Mouse (Mus musculus): ENCODE measurements around the gene Kcnk6.
"Not testable (repeated sequence)": the region's sequence is repeated elsewhere in the genome, so short reads cannot be mapped to it uniquely, and the experiment has no call there.

Kcnk6 gene

GRCm38 (mm10) chr7:29202577-29202976, 29.7 kb downstream of the Kcnk6 start:
- no peak for DNase-seq

GRCm38 (mm10) chr7:29194230-29194629, 38.1 kb downstream of the Kcnk6 start:
- not testable (repeated sequence) for DNase-seq

GRCm38 (mm10) chr7:29181323-29181722, 51.0 kb downstream of the Kcnk6 start:
- not testable (repeated sequence) for DNase-seq

- no peak for DNase-seq
These were observed 51.5 kb downstream of the Kcnk6 start for GRCm38 (mm10) chr7:29180854-29181236.

- peak; percentile 95 to 96 for DNase-seq
These were observed 52.0 kb downstream of the Kcnk6 start, which contains the start of gene Psmd8 for GRCm38 (mm10) chr7:29180077-29180853. Gene Psmd8 (minus strand): TSS chr7:29180701.

GRCm38 (mm10) chr7:29179323-29179722, 53.0 kb downstream of the Kcnk6 start:
- no peak for DNase-seq

GRCm38 (mm10) chr7:29178106-29178505, 54.2 kb downstream of the Kcnk6 start:
- DNase-seq = no peak

- DNase-seq = no peak
These were observed 59.8 kb downstream of the Kcnk6 start for GRCm38 (mm10) chr7:29172390-29173016.

Data from thymus, adult 18-20 months (tissue).